Mouse (Mus musculus): ENCODE measurements at regions not wholly inside any gene's neighbourhood (a gene's known extent, or its start where the extent isn't known, plus 50 kb on each side); places are given as distances from the start of the nearest gene placed in this dataset.

DNA sequence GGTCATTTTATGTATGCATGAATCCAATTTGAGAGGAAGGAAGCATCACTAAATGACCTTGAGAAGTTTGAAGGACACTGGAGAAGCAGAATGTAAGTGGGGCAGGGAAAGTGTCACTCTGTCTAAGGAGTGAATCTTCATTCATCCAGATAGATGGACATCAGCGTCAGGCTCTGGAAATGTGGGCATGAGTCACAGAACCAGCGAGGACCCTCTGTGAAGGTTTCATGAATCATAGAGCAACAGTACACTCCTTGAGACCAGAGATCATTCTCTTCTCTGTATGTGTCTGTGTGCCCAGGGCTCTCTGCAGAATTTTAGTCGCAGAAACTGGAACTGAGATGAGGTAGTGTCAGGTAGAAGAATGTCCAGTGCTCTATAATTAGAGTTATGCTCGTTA is 62.4 kb upstream of the Lypd6 start:
- Histone ChIP-seq H3K4me2 (no peak overlapping the region), H3K27ac (replicated peaks) (no peak overlapping the region), H3K4me3 (replicated peaks) (no peak overlapping the region), H3K9ac (replicated peaks) (no peak overlapping the region), H3K27me3 (replicated peaks) (no peaks in the 10 kb centered on the region), H3K4me1 (no peaks in the 10 kb centered on the region), H3K9me3 (replicated peaks) (no peaks in the 10 kb centered on the region), H3K36me3 (no peaks in the 10 kb centered on the region)
- ATAC-seq (ENCODE audit: low FRiP score): no peak
- WGBS: 85% methylated on average over 4 of the region's 4 CpGs

DNA sequence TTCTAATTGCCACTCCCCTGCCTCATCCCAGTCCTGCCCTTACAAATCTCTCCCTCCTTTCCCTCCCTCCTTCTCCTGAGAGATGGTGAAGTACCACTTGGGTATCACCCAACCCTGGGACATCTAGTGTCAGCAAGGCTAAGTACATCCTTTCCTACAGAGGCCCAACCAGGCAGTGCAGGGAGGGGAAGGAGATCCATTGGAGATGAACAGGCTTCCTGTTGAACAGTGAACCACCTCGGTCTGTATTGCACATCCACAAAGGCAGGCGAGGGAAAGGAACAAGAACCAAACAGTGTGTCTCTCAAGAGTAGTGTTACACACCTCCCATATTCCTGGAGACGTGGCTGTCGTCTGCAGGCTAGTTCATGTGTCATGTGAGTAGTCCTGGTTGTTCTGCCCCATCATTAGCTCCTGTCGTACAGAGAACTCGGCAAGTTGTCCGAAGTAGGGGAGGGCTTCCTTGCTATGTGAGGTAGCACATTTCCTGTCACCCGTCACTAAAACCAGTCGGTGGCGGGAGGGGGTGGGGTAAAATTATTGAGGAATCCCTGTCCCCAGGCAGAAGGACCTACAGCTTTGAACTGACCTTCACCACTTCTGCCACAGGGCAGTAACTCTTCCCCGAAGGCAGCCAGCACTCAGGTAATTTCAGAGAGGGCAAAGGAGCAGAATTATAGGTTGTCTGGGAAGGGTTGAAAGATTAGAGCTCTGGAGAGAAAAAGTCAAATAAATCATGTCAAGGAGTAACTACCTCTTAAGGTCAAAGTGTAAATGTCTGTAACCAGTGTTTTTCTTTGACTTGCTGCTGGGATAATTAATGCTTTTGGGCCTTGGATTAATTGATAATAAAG is 61.3 kb upstream of the Lypd6 start:
- Histone ChIP-seq H3K4me3 (replicated peaks) (no peak overlapping the region), H3K36me3 (no peaks in the 10 kb centered on the region), H3K4me2 (no peak overlapping the region), H3K9ac (replicated peaks) (no peak overlapping the region), H3K27me3 (replicated peaks) (no peaks in the 10 kb centered on the region), H3K27ac (replicated peaks) (no peak overlapping the region), H3K9me3 (replicated peaks) (no peaks in the 10 kb centered on the region), H3K4me1 (no peaks in the 10 kb centered on the region)
- ATAC-seq (ENCODE audit: low FRiP score): no peak
- 68% methylated on average over 11 of the region's 11 CpGs for WGBS

DNA sequence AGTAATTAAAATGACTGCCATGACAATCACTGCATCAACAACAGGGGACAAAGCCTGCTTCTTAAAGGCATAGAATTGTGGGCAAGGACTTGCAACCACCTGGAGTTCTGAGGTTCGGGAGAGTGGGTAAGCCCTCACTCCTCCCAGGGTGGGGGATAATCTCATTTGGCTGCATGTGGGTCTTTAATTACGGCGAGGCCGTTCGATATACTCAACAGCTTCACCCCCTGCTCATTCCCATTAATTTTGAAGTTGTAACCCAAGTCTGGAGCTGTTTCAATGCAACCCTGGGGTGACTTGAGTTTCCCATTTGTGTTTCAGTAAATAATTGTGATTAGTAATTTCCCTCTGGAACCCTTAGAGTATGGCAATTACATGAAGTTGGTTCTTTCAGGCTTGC is 57.9 kb upstream of the Lypd6 start:
- H3K27ac ChIP-seq (replicated peaks): no peak overlapping the region
- H3K36me3 ChIP-seq: no peaks in the 10 kb centered on the region
- peak; percentile 69 for ATAC-seq (ENCODE audit: low FRiP score)
- H3K4me1 ChIP-seq: no peaks in the 10 kb centered on the region
- H3K9ac ChIP-seq (replicated peaks): no peak overlapping the region
- H3K9me3 ChIP-seq (replicated peaks): no peaks in the 10 kb centered on the region
- no peaks in the 10 kb centered on the region for H3K27me3 ChIP-seq (replicated peaks)
- H3K4me2 ChIP-seq: no peak overlapping the region
- H3K4me3 ChIP-seq (replicated peaks): no peak overlapping the region
- WGBS: 51% methylated on average over 5 of the region's 5 CpGs

DNA sequence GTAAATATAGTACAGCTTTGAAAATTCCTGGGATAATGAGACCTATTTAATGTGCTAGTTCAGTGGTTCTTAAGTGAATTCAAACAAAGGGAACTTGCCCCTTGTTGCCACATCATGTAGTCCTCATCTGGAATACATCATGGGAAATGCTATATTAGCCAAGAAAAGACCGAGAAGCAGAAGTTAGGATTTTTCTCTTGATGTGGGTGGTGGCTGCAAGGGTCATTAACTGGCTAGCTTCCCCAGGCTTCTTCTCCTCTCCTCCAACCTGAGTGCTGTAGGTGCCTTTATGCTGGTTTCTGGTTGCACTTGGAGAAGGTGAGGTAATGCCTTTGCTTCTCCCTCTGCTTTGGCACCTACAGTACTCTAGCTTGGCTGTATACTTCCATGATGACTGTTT is 55.8 kb upstream of the Lypd6 start:
- no peaks in the 10 kb centered on the region for H3K4me1 ChIP-seq
- no peak overlapping the region for H3K4me2 ChIP-seq
- H3K9ac ChIP-seq (replicated peaks): no peak overlapping the region
- H3K36me3 ChIP-seq: no peaks in the 10 kb centered on the region
- ATAC-seq (ENCODE audit: low FRiP score): no peak
- 89% methylated on average over 1 of the region's 1 CpGs for WGBS
- H3K27ac ChIP-seq (replicated peaks): no peak overlapping the region
- H3K4me3 ChIP-seq (replicated peaks): no peak overlapping the region
- H3K9me3 ChIP-seq (replicated peaks): no peaks in the 10 kb centered on the region
- H3K27me3 ChIP-seq (replicated peaks): no peaks in the 10 kb centered on the region

DNA sequence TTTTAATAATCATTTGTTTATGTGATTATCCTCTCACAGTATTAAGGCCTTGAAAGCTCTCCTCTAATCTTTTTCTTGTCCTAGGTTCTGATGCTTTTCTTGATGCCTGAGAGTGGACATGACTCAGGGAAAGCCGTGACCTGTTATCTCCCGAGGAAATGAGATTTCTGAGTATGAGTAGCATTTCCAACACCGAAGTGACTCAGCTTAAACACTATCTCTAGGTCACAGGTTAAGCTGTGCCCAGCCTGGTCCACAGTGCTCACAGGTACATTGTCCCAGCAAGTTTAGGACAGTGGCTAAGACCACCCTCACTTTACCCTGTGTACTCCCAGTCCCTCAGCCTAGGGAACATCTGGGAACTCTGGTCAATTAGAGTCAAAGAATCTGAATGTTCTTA is 53.9 kb upstream of the Lypd6 start:
- Histone ChIP-seq H3K4me2 (no peak overlapping the region), H3K27me3 (replicated peaks) (no peaks in the 10 kb centered on the region), H3K27ac (replicated peaks) (no peak overlapping the region), H3K9ac (replicated peaks) (no peak overlapping the region), H3K4me3 (replicated peaks) (no peak overlapping the region), H3K36me3 (no peaks in the 10 kb centered on the region), H3K9me3 (replicated peaks) (no peaks in the 10 kb centered on the region), H3K4me1 (no peaks in the 10 kb centered on the region)
- WGBS: 93% methylated on average over 3 of the region's 3 CpGs
- no peak for ATAC-seq (ENCODE audit: low FRiP score)

DNA sequence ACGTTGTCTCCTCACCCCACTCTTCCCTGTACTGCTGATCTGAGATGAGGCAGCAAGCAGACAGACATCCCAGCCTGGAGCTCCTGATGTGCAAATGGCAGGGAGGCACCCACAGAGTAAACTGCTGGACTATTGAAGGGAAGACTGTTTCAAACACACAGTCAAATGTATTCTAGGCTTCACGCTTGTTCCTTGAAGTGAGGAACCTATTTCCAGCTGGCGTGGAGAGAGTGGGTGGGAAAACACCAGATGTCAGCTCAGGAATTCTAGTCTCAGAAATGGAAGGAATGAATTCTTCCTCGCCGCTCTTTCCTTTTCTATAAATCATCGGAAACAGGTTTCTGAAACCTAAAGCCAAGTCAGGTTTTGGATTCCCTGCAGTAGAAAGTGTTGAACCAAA is 53.0 kb upstream of the Lypd6 start:
- ATAC-seq (ENCODE audit: low FRiP score): no peak
- Histone ChIP-seq H3K4me2 (no peak overlapping the region), H3K9me3 (replicated peaks) (no peaks in the 10 kb centered on the region), H3K27ac (replicated peaks) (no peak overlapping the region), H3K36me3 (no peaks in the 10 kb centered on the region), H3K27me3 (replicated peaks) (no peaks in the 10 kb centered on the region), H3K4me1 (no peaks in the 10 kb centered on the region), H3K4me3 (replicated peaks) (no peak overlapping the region), H3K9ac (replicated peaks) (no peak overlapping the region)
- 85% methylated on average over 6 of the region's 6 CpGs for WGBS

DNA sequence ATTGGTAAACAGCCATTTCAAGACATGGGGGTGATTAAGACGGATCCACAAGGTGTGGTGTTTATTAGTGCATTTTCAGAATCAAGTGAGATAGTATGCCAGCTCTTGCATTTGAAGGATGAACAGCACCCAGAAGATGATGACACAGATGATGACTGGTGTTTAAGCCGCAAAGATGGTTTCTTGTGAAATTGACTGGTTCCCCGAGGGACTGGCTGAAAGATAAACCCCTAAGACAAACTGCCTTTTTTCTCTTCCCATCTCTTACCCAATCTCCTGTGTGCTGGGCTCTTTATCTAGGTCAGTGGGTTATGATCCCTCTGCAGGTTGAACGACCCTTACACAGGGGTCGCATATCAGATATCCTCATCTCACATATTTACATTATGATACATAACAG is 52.3 kb upstream of the Lypd6 start:
- no peaks in the 10 kb centered on the region for H3K27me3 ChIP-seq (replicated peaks)
- no peak overlapping the region for H3K4me2 ChIP-seq
- H3K9me3 ChIP-seq (replicated peaks): no peaks in the 10 kb centered on the region
- no peaks in the 10 kb centered on the region for H3K4me1 ChIP-seq
- no peak overlapping the region for H3K9ac ChIP-seq (replicated peaks)
- H3K27ac ChIP-seq (replicated peaks): no peak overlapping the region
- no peaks in the 10 kb centered on the region for H3K36me3 ChIP-seq
- ATAC-seq (ENCODE audit: low FRiP score): no peak
- 83% methylated on average over 5 of the region's 5 CpGs for WGBS
- no peak overlapping the region for H3K4me3 ChIP-seq (replicated peaks)

DNA sequence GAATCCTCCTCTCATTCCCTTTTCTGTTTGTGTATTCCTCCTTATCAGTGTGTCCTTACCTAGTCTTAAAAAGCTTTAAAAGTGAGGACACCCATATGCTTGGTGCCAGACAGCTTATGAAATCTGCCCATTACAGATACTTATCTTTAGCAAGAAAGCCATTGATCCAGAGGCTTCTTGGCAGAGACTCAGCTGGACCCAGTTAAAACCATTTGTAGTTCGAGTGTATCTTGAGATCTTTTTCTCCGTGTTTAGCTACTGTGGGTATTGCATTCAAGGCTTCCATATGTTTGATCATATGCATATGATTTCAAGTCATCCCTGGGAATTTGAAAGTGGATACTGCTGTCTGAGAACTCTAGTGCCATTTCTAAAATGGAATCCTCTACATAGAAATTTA is 51.5 kb upstream of the Lypd6 start:
- Histone ChIP-seq H3K27me3 (replicated peaks) (no peaks in the 10 kb centered on the region), H3K9ac (replicated peaks) (no peak overlapping the region), H3K4me1 (no peaks in the 10 kb centered on the region), H3K4me3 (replicated peaks) (no peak overlapping the region), H3K27ac (replicated peaks) (no peak overlapping the region), H3K9me3 (replicated peaks) (no peaks in the 10 kb centered on the region), H3K36me3 (no peaks in the 10 kb centered on the region), H3K4me2 (no peak overlapping the region)
- ATAC-seq (ENCODE audit: low FRiP score): no peak
- WGBS: 87% methylated on average over 2 of the region's 2 CpGs

Measured in neural tube, embryonic 15.5 days (tissue).